Mouse (Mus musculus): ENCODE measurements around the gene Apc2.

GRCm38 (mm10) chr10:80302082-80302355 lies 6.2 kb downstream of the Apc2 start:
- TF ChIP-seq CTCF (IDR thresholded peaks at IDR 0.05; ENCODE audit: low read depth) (no peak), EP300 (IDR thresholded peaks at IDR 0.05; ENCODE audit: low read depth) (no peak)
